Mouse (Mus musculus): ENCODE measurements around the gene Thap12. TPM values are rescaled to one million over a fixed set of nuclear protein-coding genes. Genes with fewer than 3 reads are reported as not detected.

Gene Thap12
- 7.6 and 7.8 TPM in 2 replicates for polyA plus RNA-seq (2015; fragmentation: Nextera tagmentation; extraction: Ambion mirVana)

DNA sequence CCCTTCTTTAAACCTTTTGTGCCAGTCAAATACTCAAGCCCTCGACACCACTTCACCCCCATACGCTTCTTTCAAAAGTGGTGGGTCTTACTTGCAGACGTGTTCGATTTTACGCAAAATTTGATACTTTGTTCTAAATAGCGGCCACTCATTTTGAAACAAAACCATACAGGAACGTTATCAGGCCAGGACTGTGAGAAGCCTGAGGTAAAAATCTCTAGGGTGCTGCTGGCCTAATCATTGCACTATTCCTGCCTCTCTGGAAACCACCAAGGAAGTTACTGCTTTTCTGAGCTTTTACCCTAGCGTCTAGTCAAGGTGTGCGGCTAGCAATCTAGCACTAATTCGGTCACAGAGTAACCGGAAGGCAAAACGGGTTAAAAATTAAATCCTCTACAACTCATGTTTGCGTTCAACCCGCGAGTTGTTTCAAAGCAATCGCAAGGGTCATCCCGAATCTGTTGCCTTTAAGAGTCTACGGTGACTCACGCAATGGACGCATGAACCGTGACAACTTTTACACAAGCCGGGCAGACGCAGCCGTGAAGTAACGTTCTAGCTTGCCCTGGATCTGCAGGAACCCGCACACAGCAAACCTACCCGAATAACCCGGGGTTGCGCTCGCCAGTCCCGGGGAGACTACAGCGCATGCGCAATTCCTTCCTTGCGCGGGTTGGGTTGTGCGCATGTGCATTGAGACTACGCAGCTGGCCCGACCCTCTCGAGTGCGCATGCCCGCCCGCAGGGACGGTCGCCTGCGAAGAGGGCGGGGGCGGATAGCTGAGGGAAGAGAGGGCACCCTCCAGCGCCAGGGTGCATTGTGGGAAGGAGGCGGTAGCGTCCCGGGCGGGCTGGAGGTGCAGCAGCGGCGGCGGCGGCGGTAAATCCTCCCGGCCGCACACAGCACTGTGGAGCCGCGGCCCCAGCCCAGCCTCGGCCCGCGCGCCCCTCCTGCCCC, at the start of gene Thap12:
Gene Thap12, plus strand, starts transcription at position 821 of the 958 bp plus-strand sequence.
- H3K27ac ChIP-seq (ENCODE audit: low read length), result peak within 1 kb of the TSS; percentile 87
- no peaks in the 10 kb centered on the region for H3K36me3 ChIP-seq (ENCODE audit: control insufficient read depth, insufficient read depth)
- H3K27me3 ChIP-seq (ENCODE audit: control insufficient read depth, insufficient read depth, low read depth, low read length), result no peaks in the 10 kb centered on the region
- peak; percentile 97 for ATAC-seq (ENCODE audit: low read depth)
- peak within 1 kb of the TSS; percentile 89 for H3K4me3 ChIP-seq (ENCODE audit: low read depth, low read length)
- no peaks in the 10 kb centered on the region for H3K9me3 ChIP-seq (replicated peaks; ENCODE audit: control insufficient read depth, low read length)
- H3K4me2 ChIP-seq (ENCODE audit: low read depth, low read length), result peak within 1 kb of the TSS; percentile 90
- 1% methylated on average over 63 of the region's 65 CpGs for WGBS (ENCODE audit: insufficient replicate concordance)
- peaks cover 27% of the 10 kb centered on the region for H3K4me1 ChIP-seq (ENCODE audit: control insufficient read depth, low read depth, low read length)
- peak within 1 kb of the TSS; percentile 90 for H3K9ac ChIP-seq (ENCODE audit: low read depth, low read length)

DNA sequence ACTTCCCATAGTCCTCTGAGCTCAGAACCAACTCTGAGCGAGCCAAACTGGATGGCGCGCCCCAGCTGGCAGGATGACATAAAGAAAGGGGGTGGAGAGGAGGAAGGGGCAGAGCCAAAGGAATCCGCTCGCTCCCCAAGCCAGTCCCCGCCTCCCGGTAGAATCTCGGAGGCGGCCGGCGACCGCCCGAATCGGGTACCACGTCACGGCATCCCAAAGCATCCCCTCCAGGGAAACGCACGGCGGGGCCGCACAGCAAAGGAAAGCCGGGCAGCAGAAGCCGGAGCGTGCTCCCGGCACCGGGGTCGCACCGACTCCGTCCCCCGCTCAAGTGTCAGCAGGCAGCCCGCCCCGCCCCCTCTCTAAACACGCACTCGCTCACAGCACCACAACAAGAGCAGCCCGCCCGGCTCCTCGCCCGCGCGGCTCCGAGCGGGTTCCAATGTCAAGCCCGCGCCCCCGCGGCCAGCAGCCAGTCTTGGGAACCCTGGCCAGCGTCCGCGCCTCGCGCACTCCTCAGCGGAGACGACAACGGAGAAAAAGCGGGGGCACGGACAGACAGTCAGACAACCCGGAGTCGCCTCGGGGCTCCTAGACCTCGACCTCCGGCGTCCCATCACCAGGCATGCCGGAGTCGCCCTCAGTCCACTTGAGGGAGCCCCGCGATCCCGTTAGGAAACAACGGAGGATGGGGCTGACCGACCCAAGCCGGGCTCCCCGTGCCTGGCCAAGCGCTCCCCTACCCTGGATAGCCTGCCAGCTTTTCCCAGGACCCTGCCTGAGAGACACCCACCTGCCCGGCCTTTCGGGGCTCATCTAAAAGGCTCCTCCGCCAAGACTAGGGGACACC, 47.0 kb upstream of the Thap12 start:
- Histone ChIP-seq H3K36me3 (ENCODE audit: control insufficient read depth, insufficient read depth) (peaks cover 10% of the 10 kb centered on the region), H3K4me2 (ENCODE audit: low read depth, low read length) (peak overlapping the region; percentile 94), H3K4me1 (ENCODE audit: control insufficient read depth, low read depth, low read length) (peaks cover 15% of the 10 kb centered on the region), H3K9me3 (replicated peaks; ENCODE audit: control insufficient read depth, low read length) (no peaks in the 10 kb centered on the region), H3K27ac (ENCODE audit: low read length) (peak overlapping the region; percentile 92), H3K4me3 (ENCODE audit: low read depth, low read length) (peak overlapping the region; percentile 99), H3K27me3 (ENCODE audit: control insufficient read depth, insufficient read depth, low read depth, low read length) (no peaks in the 10 kb centered on the region), H3K9ac (ENCODE audit: low read depth, low read length) (peak overlapping the region; percentile 89)
- peak; percentile 58 for ATAC-seq (ENCODE audit: low read depth)
- WGBS (ENCODE audit: insufficient replicate concordance), result under 1% methylated on average over 64 of the region's 74 CpGs

DNA sequence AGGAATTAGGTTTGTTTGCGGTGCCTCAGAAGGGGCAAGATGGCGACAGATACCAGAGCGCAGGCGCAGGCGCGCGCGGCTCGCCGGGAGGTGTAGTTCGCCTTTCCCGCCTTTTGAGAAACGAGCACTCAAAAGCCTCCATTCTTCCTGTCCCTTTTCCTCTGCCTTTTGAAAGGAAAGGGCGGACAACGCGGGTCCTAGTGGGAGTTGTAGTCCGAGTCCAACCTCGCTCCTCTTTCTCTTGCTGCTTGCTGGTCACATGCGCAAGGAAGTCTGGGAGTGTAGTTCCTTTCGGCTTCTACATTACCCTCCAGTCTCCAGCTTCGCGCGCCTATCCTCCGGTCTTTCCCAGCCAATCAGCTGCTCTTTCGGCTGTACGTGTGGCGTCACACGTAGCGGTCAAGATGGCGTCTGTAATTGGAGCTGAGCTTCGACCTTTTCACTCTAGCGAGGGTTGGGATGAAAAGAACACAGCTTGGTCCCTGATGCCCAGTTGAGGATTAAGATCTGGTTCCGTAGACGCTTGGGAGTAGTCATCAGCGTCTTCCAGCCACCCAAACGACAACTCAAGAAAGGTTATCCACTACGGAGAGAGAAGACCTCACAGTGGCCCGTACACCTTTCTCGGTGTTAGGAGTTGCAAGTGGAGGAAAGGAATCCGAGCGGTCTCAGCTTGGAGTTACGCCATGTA, 46.2 kb upstream of the Thap12 start, which contains the start of gene Emsy:
Gene Emsy, minus strand, starts transcription at position 253 of the 691 bp plus-strand sequence.
- WGBS (ENCODE audit: insufficient replicate concordance), result under 1% methylated on average over 42 of the region's 42 CpGs
- peak within 1 kb of the TSS; percentile 99 for H3K4me3 ChIP-seq (ENCODE audit: low read depth, low read length)
- H3K4me1 ChIP-seq (ENCODE audit: control insufficient read depth, low read depth, low read length), result peaks cover 15% of the 10 kb centered on the region
- peak; percentile 94 for ATAC-seq (ENCODE audit: low read depth)
- peak within 1 kb of the TSS; percentile 92 for H3K27ac ChIP-seq (ENCODE audit: low read length)
- H3K4me2 ChIP-seq (ENCODE audit: low read depth, low read length), result peak within 1 kb of the TSS; percentile 94
- peaks cover 10% of the 10 kb centered on the region for H3K36me3 ChIP-seq (ENCODE audit: control insufficient read depth, insufficient read depth)
- H3K9me3 ChIP-seq (replicated peaks; ENCODE audit: control insufficient read depth, low read length), result no peaks in the 10 kb centered on the region
- H3K27me3 ChIP-seq (ENCODE audit: control insufficient read depth, insufficient read depth, low read depth, low read length), result no peaks in the 10 kb centered on the region
- H3K9ac ChIP-seq (ENCODE audit: low read depth, low read length), result peak within 1 kb of the TSS; percentile 89

DNA sequence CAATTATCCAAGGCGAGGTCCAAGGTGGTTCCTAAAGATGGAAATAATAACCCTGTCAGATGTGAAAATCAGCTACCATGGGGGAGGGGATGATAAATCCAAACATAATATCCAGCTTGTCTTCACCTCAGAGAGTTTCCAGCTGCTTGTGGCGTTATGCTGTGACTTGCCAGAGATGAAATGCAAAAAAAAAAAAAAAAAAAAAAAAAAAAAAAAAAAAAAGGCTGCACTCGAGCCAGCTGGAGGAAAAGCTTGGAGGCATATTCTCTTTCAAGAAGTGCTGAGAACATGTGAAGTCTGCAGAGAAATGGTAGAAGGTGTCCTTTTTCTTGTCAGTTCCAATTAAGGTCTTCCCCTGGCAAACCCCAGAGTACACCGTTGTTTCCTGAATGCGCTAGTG, 37.7 kb upstream of the Thap12 start:
- no peaks in the 10 kb centered on the region for H3K9me3 ChIP-seq (replicated peaks; ENCODE audit: control insufficient read depth, low read length)
- no peak overlapping the region for H3K4me2 ChIP-seq (ENCODE audit: low read depth, low read length)
- H3K4me1 ChIP-seq (ENCODE audit: control insufficient read depth, low read depth, low read length), result no peaks in the 10 kb centered on the region
- H3K27ac ChIP-seq (ENCODE audit: low read length), result no peak overlapping the region
- ATAC-seq (ENCODE audit: low read depth), result no peak
- H3K27me3 ChIP-seq (ENCODE audit: control insufficient read depth, insufficient read depth, low read depth, low read length), result no peaks in the 10 kb centered on the region
- no peak overlapping the region for H3K4me3 ChIP-seq (ENCODE audit: low read depth, low read length)
- WGBS (ENCODE audit: insufficient replicate concordance), result 69% methylated on average over 5 of the region's 5 CpGs
- no peak overlapping the region for H3K9ac ChIP-seq (ENCODE audit: low read depth, low read length)
- no peaks in the 10 kb centered on the region for H3K36me3 ChIP-seq (ENCODE audit: control insufficient read depth, insufficient read depth)

DNA sequence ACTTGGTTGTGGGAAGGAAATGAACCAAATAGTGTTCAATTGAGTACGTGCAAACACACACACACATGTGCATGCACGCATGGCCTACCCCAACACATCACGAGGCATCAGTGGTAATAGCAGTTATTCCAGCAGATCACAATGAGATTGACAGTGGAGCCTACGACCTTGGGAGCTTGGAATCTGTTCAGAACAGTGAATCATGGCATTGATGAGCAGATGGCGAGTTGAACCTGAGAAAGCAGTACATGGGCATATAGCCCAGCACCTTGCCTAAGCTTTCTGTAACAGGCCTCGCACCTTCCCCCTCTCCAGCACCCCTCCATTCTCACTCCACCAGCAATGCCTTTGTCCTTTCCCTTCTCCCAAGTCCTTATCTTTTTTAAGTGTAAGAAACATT, 37.2 kb upstream of the Thap12 start:
- no peaks in the 10 kb centered on the region for H3K36me3 ChIP-seq (ENCODE audit: control insufficient read depth, insufficient read depth)
- no peaks in the 10 kb centered on the region for H3K9me3 ChIP-seq (replicated peaks; ENCODE audit: control insufficient read depth, low read length)
- H3K27ac ChIP-seq (ENCODE audit: low read length), result no peak overlapping the region
- no peak overlapping the region for H3K4me2 ChIP-seq (ENCODE audit: low read depth, low read length)
- ATAC-seq (ENCODE audit: low read depth), result no peak
- 61% methylated on average over 6 of the region's 6 CpGs for WGBS (ENCODE audit: insufficient replicate concordance)
- no peaks in the 10 kb centered on the region for H3K27me3 ChIP-seq (ENCODE audit: control insufficient read depth, insufficient read depth, low read depth, low read length)
- no peak overlapping the region for H3K9ac ChIP-seq (ENCODE audit: low read depth, low read length)
- H3K4me3 ChIP-seq (ENCODE audit: low read depth, low read length), result no peak overlapping the region
- H3K4me1 ChIP-seq (ENCODE audit: control insufficient read depth, low read depth, low read length), result no peaks in the 10 kb centered on the region

DNA sequence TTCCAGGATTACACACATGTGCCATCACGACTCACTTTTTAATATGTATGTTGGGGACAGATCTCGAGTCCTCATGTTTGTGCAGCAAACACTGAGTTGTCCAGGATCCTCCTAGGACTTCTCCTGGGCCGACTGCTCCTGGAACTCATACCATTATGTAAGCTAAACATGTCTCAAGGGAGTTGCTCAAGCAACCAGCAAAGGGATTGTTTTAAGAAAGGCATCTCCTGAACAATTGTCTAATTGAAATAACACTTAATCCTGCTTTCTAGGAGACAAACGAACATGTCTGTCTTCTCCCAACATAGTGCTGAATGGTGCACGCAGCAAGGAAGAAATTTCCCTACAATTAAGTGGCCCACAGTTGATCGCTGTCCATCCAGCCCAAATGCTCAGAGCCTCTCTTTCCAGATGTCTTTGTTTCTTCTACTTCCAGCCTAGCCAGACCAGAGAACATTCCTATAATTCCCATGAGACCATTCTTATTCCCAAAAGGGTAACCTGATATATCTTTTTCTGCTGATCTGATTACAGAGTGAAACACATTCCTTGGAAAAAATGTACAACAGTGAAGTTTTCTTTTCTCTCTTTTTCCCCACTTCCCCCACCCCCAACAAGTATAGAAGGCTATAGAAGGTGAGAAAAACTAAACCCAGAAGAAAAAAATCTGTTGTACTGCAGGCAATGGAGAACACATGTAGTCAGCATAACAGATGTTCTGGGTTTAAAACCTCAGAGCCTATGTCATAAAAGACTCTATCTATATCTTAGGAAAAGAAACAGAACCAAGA, 34.8 kb upstream of the Thap12 start:
- H3K27me3 ChIP-seq (ENCODE audit: control insufficient read depth, insufficient read depth, low read depth, low read length), result no peaks in the 10 kb centered on the region
- 64% methylated on average over 6 of the region's 6 CpGs for WGBS (ENCODE audit: insufficient replicate concordance)
- no peak overlapping the region for H3K27ac ChIP-seq (ENCODE audit: low read length)
- no peak overlapping the region for H3K9ac ChIP-seq (ENCODE audit: low read depth, low read length)
- no peak overlapping the region for H3K4me3 ChIP-seq (ENCODE audit: low read depth, low read length)
- ATAC-seq (ENCODE audit: low read depth), result no peak
- H3K4me2 ChIP-seq (ENCODE audit: low read depth, low read length), result no peak overlapping the region
- H3K36me3 ChIP-seq (ENCODE audit: control insufficient read depth, insufficient read depth), result no peaks in the 10 kb centered on the region
- H3K9me3 ChIP-seq (replicated peaks; ENCODE audit: control insufficient read depth, low read length), result no peaks in the 10 kb centered on the region
- no peaks in the 10 kb centered on the region; the same call in 1 of the 2 replicates for H3K4me1 ChIP-seq (ENCODE audit: control insufficient read depth, low read depth, low read length)

DNA sequence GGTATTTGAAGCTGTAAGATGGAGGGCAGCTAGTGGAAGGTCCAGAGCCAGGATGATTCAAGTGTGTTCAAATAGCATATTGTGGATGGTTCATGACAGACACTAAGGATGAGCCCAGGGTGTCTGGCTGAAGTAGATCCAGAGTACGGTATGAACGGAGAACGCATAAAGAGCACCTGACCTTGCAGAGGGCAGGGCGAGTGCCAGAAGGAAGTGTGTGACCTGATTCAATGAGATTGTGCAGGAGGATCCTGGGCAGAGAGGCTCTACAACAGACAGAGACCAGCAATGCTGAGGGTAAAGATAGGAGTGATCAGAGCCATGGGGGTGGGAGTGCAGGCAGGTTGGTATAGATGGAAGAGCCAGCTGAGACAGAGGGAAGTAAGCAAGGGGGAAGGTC, 32.1 kb upstream of the Thap12 start:
- H3K4me2 ChIP-seq (ENCODE audit: low read depth, low read length), result no peak overlapping the region
- no peak overlapping the region for H3K27ac ChIP-seq (ENCODE audit: low read length)
- 55% methylated on average over 4 of the region's 4 CpGs for WGBS (ENCODE audit: insufficient replicate concordance)
- no peak overlapping the region for H3K4me3 ChIP-seq (ENCODE audit: low read depth, low read length)
- H3K9ac ChIP-seq (ENCODE audit: low read depth, low read length), result no peak overlapping the region
- no peak for ATAC-seq (ENCODE audit: low read depth)
- no peaks in the 10 kb centered on the region for H3K27me3 ChIP-seq (ENCODE audit: control insufficient read depth, insufficient read depth, low read depth, low read length)
- H3K4me1 ChIP-seq (ENCODE audit: control insufficient read depth, low read depth, low read length), result no peaks in the 10 kb centered on the region; the same call in 1 of the 2 replicates
- no peaks in the 10 kb centered on the region for H3K9me3 ChIP-seq (replicated peaks; ENCODE audit: control insufficient read depth, low read length)
- H3K36me3 ChIP-seq (ENCODE audit: control insufficient read depth, insufficient read depth), result no peaks in the 10 kb centered on the region

DNA sequence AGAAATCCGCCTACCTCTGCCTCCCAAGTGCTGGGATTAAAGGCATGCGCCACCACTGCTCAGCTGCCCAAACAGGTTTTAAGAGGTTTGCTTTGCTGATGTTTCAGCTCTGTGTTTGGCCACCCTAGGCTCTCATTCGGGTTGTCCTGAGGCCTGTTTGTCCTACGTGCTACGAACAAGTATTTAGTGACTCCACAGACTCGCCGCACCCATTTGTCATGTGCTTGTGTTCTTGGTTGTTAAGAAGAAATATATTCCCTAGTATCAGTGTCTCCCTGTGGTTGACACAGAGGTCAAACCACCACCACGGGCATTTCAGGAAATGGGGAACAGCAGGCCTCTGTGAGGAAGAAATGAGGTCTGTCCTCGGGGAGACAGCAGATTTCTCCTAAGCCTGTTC, 31.5 kb upstream of the Thap12 start:
- WGBS (ENCODE audit: insufficient replicate concordance), result 43% methylated on average over 9 of the region's 9 CpGs
- H3K9ac ChIP-seq (ENCODE audit: low read depth, low read length), result no peak overlapping the region
- H3K4me3 ChIP-seq (ENCODE audit: low read depth, low read length), result no peak overlapping the region
- H3K27me3 ChIP-seq (ENCODE audit: control insufficient read depth, insufficient read depth, low read depth, low read length), result no peaks in the 10 kb centered on the region
- no peak overlapping the region for H3K27ac ChIP-seq (ENCODE audit: low read length)
- H3K36me3 ChIP-seq (ENCODE audit: control insufficient read depth, insufficient read depth), result no peaks in the 10 kb centered on the region
- no peaks in the 10 kb centered on the region for H3K9me3 ChIP-seq (replicated peaks; ENCODE audit: control insufficient read depth, low read length)
- no peaks in the 10 kb centered on the region; the same call in 1 of the 2 replicates for H3K4me1 ChIP-seq (ENCODE audit: control insufficient read depth, low read depth, low read length)
- no peak for ATAC-seq (ENCODE audit: low read depth)
- no peak overlapping the region for H3K4me2 ChIP-seq (ENCODE audit: low read depth, low read length)
